Mouse (Mus musculus) testis, adult 2 months (tissue): Measurements from ENCODE around the gene St6galnac5. TPM values are rescaled to one million over a fixed set of nuclear protein-coding genes. Genes with fewer than 3 reads are reported as not detected.

Experiments
- H3K27ac ChIP-seq: fragments of 200-500 bp; 2 replicates; pipeline ENCODE4 v1.5.1; 2012; ENCODE audit warnings: low read depth, low read length; ENCODE audit not compliant: control insufficient read depth, insufficient read depth
- H3K27me3 ChIP-seq: fragments of 200-500 bp; 2 replicates; pipeline ENCODE4 v1.6.1; 2012; ENCODE audit warnings: mild to moderate bottlenecking, low read length, moderate library complexity; ENCODE audit not compliant: control insufficient read depth, insufficient read depth
- H3K36me3 ChIP-seq: fragments of 200-500 bp; 2 replicates; pipeline ENCODE4 v1.6.1; 2012; ENCODE audit warnings: mild to moderate bottlenecking, low read length; ENCODE audit not compliant: control insufficient read depth, insufficient read depth
- H3K4me1 ChIP-seq: fragments of 200-500 bp; 2 replicates; pipeline ENCODE4 v1.6.1; 2012; ENCODE audit warnings: low read length; ENCODE audit not compliant: control insufficient read depth, insufficient read depth
- H3K4me3 ChIP-seq: fragments of 200-500 bp; 2 replicates; pipeline ENCODE4 v1.5.1; 2012; ENCODE audit warnings: low read depth, mild to moderate bottlenecking, low read length, moderate library complexity, mixed read lengths; ENCODE audit not compliant: control insufficient read depth
- CTCF ChIP-seq: fragments of 200-500 bp; IDR thresholded peaks from 2 replicates; pipeline ENCODE4 v1.5.1; 2012; ENCODE audit warnings: low read depth, mild to moderate bottlenecking, inconsistent platforms, low read length, moderate library complexity; ENCODE audit not compliant: control insufficient read depth, insufficient read depth, insufficient replicate concordance
- POLR2A ChIP-seq: fragments of 200-500 bp; IDR thresholded peaks from 2 replicates; pipeline ENCODE4 v1.6.1; 2012; ENCODE audit warnings: low read depth, mild to moderate bottlenecking, inconsistent platforms, low read length, moderate library complexity; ENCODE audit not compliant: control insufficient read depth
- polyA plus RNA-seq: library from polyadenylated mRNA; depleted of rRNA; stranded (reverse); fragments of >200 nt; gene quantifications from 2 replicates; pipeline ENCODE4 v1.2.3, GENCODE M21; 2012

The St6galnac5 gene
- polyA plus RNA-seq, 1 experiment = 0.14 TPM

DNA sequence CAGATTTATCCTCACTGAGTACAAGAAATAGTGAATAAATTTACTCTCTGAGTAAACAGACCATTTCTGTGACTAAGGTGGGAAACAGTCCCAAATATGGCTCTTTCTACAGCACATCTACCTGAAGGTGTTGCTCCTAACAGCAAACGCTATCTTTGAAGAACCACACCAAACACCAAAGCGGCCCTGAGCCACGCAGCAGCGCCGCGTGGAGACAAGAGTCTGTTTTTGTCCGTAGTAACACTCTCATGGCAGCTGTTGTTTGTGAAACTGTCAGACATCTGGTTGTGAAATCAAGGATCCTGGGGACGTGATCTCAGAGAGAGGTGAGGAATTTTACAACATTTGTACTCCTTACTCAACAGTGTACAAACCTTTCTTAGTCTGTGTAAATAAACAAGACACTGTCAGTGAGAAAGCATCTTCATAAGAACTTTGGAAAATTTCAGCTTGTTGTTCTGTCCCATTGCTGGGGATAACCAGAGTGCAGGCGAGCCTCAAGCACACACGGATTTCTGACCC, 20.1 kb downstream of the St6galnac5 start:
- H3K4me1 ChIP-seq = peaks cover 7% of the 10 kb centered on the region

DNA sequence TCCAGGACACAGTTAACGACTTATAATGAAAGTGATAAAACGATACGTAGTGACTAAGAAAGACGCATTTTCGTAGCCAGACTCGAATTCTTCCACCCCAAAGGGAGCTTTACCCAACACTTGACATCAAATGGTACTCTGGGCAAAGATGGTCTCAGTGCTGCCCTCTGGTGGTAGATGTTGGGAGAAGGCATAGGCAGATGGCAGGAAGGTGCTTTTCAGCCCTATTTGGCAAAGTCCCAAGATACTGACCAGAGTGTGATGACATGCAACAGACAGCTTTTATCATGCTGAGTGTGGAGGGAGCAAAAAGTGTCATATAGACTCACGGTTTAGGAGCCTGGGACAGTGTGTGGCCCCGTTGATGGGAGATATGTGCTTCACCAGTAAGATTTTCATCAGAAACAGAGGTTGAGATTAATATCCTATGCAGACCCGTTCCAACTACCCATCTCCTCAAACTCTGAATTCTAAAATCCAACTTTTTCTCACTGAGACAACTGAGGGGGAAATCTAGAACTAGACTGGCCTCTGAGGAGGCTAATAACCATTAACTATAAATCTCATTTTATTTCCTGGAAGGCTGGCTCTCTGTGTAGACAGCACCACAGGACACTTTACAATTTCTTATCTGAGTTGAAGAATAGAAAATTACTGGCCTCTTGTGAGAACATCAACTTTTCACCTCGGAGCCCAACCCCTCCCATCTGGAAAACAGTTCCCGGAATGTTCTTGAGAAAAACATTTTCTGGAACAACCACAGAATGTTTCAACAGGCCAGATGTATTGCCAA, 23.5 kb downstream of the St6galnac5 start:
- no peaks in the 10 kb centered on the region for H3K36me3 ChIP-seq
- no peaks in the 10 kb centered on the region for H3K27me3 ChIP-seq
- H3K4me3 ChIP-seq = no peak overlapping the region
- TF ChIP-seq CTCF (peak; percentile 77; the same call in 1 of the 2 replicates), POLR2A (no peak)
- H3K27ac ChIP-seq = no peak overlapping the region
- H3K4me1 ChIP-seq = no peaks in the 10 kb centered on the region; the same call in 1 of the 2 replicates

More for the DNA sequence above, 20.1 kb downstream of the St6galnac5 start:
- Histone ChIP-seq H3K4me3 (no peak overlapping the region), H3K27ac (no peak overlapping the region), H3K36me3 (no peaks in the 10 kb centered on the region), H3K27me3 (no peaks in the 10 kb centered on the region)
- TF ChIP-seq POLR2A (no peak), CTCF (no peak)

DNA sequence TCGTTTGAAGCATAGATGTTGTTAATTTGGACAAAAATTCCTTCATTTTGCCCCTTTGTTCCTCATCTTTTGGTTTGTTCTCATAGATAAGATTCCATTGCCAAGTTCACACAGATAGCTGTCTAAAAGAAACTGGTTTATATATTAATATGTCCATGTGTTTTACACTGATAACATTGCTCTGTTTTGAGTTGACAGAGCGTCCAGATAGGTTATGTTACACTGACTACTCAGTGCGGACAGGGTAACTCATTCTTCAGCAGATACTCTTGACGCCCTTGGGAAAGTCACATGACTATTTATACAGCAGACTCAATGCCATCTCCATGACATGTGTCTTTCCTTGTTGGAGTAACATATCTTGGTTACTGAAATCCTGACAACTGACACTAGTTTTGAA, 25.3 kb downstream of the St6galnac5 start:
- H3K4me3 ChIP-seq = no peak overlapping the region
- H3K27me3 ChIP-seq = no peaks in the 10 kb centered on the region
- no peak overlapping the region for H3K27ac ChIP-seq
- TF ChIP-seq CTCF = no peak
- TF ChIP-seq POLR2A = no peak
- no peaks in the 10 kb centered on the region; the same call in 1 of the 2 replicates for H3K4me1 ChIP-seq
- H3K36me3 ChIP-seq = no peaks in the 10 kb centered on the region

DNA sequence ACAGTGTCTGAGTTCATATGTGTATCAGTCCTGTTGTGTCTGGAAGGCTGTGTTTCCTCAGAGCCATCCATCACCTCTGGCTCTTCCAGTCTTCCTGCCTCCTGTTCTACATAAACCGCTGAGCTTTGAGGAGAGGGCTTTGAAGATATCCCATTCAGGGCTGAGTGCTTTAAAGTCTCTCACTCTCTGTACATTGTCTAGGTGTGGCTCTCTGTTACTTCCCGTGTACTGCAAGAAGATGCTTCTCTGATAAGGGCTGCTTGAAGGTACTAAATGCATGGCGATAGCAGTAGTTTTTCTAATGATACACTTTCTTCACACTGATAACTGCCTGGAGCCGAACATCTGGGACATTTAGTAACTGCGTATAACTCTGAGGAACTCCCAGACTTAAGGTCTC, 26.0 kb downstream of the St6galnac5 start:
- H3K4me3 ChIP-seq = no peak overlapping the region
- H3K27me3 ChIP-seq = no peaks in the 10 kb centered on the region
- no peak overlapping the region for H3K27ac ChIP-seq
- no peak for TF ChIP-seq POLR2A
- no peak for TF ChIP-seq CTCF
- no peaks in the 10 kb centered on the region for H3K36me3 ChIP-seq
- H3K4me1 ChIP-seq = no peaks in the 10 kb centered on the region; the same call in 1 of the 2 replicates

DNA sequence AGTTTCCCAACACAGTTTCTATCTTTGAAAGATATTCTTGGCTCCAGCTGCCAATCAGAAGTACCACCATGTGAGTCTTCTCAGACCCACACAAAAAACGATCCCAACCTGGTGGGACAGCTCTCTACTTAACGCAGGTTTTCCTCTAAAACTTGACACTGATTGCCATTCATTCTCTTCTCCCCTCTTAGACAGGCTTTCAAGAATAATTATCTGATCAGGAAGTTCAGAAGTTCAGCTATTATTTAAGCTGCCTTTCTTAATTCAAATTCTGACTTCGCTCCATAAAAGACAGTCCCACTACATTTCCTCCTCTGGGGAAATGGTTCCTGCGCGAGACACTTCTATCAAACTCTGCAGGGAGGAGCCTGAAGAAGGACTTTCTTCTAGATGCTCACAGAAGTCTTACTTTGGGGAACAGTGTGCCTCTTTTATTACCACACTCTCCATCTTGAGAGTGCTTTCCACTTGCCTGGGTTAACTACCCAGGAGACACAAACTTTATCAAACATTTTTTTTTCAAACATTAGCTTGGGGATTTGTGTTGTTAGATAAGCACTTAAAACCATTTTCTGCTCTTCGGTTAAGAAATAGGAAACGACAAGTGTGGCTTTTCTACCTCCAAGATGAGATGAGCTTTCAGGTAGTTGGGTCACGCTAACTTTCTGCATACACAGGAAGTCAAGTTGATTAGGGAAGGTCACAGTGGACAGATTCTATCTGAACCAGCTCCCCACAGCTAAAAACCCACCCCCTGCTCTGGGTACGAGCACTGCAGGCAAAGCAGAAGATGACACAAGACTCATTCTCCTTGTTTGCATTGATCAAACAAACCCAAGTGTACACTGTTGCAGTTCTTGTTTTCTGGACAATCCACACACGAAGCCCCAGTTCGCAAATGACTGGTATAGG, 30.2 kb downstream of the St6galnac5 start:
- no peak overlapping the region for H3K27ac ChIP-seq
- H3K36me3 ChIP-seq = no peaks in the 10 kb centered on the region
- TF ChIP-seq CTCF = no peak
- no peak for TF ChIP-seq POLR2A
- no peaks in the 10 kb centered on the region for H3K27me3 ChIP-seq
- H3K4me3 ChIP-seq = no peak overlapping the region
- H3K4me1 ChIP-seq = no peaks in the 10 kb centered on the region; the same call in 1 of the 2 replicates

DNA sequence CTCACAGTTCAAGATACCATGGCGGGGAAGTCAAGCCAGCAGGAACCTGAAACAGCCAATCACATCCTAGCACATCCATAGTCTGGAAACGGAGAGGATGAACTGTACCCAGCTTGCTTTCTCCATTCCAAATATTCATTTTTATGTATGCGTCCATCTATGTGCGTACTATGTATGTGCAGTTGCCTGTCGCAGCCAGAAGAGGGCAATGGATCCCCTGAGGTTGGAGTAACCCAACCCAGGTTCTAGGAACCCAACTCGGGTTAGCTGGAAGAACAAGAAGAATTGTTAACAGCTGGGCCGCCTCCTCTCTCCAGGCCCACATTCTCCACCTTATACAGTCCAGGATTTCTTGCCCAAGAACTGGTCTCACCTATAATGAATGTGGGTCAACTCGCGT, 31.1 kb downstream of the St6galnac5 start:
- H3K4me3 ChIP-seq = no peak overlapping the region
- H3K27ac ChIP-seq = no peak overlapping the region
- TF ChIP-seq POLR2A (no peak), CTCF (no peak)
- H3K36me3 ChIP-seq = no peaks in the 10 kb centered on the region
- no peaks in the 10 kb centered on the region for H3K27me3 ChIP-seq
- no peaks in the 10 kb centered on the region; the same call in 1 of the 2 replicates for H3K4me1 ChIP-seq

DNA sequence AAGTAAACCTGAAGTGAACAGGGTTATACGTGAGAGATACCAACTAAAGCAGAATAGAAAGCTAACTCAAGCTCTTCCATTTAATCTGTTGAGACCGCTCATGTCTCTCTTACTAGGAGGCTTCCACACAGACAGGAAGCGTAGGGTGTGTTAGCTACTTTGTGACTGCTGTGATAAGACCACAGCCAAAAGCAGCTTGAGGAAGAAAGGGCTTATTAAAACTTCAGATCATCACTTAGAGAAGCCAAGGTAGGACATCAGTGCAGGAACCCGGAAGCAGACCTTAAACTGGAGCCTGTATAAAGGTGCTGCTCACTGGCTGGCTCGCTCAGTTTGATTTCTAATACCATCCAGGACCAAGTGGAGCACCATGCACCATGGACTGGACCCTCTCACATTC, 31.7 kb downstream of the St6galnac5 start:
- Histone ChIP-seq H3K27me3 (no peaks in the 10 kb centered on the region), H3K36me3 (no peaks in the 10 kb centered on the region), H3K27ac (no peak overlapping the region), H3K4me1 (no peaks in the 10 kb centered on the region; the same call in 1 of the 2 replicates), H3K4me3 (no peak overlapping the region)
- no peak for TF ChIP-seq POLR2A
- TF ChIP-seq CTCF = no peak
